ENCODE assay signal across 10 mouse cellular contexts in genomic region chr9:47856311-47856710, GRCm38 (mm10).
DNase-seq lines count a peak whose midpoint lies in the region; ATAC-seq and TF ChIP-seq lines count a peak whose summit lies in the region.
"Had no signal": no experiment of that assay in that cellular context is flagged by ENCODE, and none has a peak within 500 bp of the region (broad histone marks: within the 10 kb centered on the region; RNA-seq: fewer than 3 reads in every experiment).

No protein-coding gene starts in this region.

- peak; percentile 79 for DNase-seq in hindbrain, postnatal 0 days (ENCODE audit: low spot score)
- peak; percentile 59 for DNase-seq in right cerebral cortex, postnatal 4 days
- no peak for DNase-seq in right cerebral cortex, postnatal 25 days
- peak; percentile 10 for DNase-seq in c-Kit-positive CD71-negative TER-119-negative erythroid progenitor cells, embryonic 14.5 days (ENCODE audit: low read depth)
- DNase-seq in thymus, postnatal 14 days, result peak; percentile 41
- no peak for DNase-seq in spleen, adult 12 weeks (ENCODE audit: low spot score)
- DNase-seq in Muller cell, postnatal 12 days (ENCODE audit: inconsistent ontology term), result no peak

- H3K4me3 ChIP-seq in hindbrain, postnatal 0 days (ENCODE audit: low read length), result no peak overlapping the region
- H3K4me3 ChIP-seq in hindbrain, embryonic 13.5 days, result no peak overlapping the region
- H3K4me3 ChIP-seq: heart, embryonic 15.5 days; liver, embryonic 15.5 days had no signal

- H3K36me3 ChIP-seq in hindbrain, postnatal 0 days (ENCODE audit: insufficient read depth, low read length), result no peaks in the 10 kb centered on the region
- H3K36me3 ChIP-seq in hindbrain, embryonic 13.5 days, result peaks cover 11% of the 10 kb centered on the region
- H3K36me3 ChIP-seq: heart, embryonic 15.5 days; liver, embryonic 15.5 days had no signal

- H3K9ac ChIP-seq in hindbrain, postnatal 0 days (replicated peaks; ENCODE audit: low read length), result no peak overlapping the region
- H3K9ac ChIP-seq in hindbrain, embryonic 13.5 days, result no peak overlapping the region
- H3K9ac ChIP-seq: heart, embryonic 15.5 days; liver, embryonic 15.5 days had no signal

- TF ChIP-seq CTCF in hindbrain, postnatal 0 days (IDR thresholded peaks at IDR 0.05; ENCODE audit: low read depth), result peak; percentile 80

- H3K4me1 ChIP-seq in hindbrain, postnatal 0 days (ENCODE audit: insufficient read depth, low read length), result peaks cover 2% of the 10 kb centered on the region; the same call in 1 of the 2 replicates
- H3K4me1 ChIP-seq in hindbrain, embryonic 13.5 days (replicated peaks), result peaks cover 31% of the 10 kb centered on the region
- H3K4me1 ChIP-seq: heart, embryonic 15.5 days; liver, embryonic 15.5 days had no signal

- H3K27ac ChIP-seq in hindbrain, postnatal 0 days, result no peak overlapping the region
- H3K27ac ChIP-seq in hindbrain, embryonic 13.5 days, result no peak overlapping the region
- H3K27ac ChIP-seq: heart, embryonic 15.5 days; liver, embryonic 15.5 days had no signal

- 89% methylated on average over 8 of the region's 8 CpGs for WGBS in hindbrain, postnatal 0 days
- 87% methylated on average over 8 of the region's 8 CpGs for WGBS in hindbrain, embryonic 13.5 days

- H3K4me2 ChIP-seq in hindbrain, postnatal 0 days (ENCODE audit: low read depth, low read length), result no peak overlapping the region
- H3K4me2 ChIP-seq in hindbrain, embryonic 13.5 days, result no peak overlapping the region
- H3K4me2 ChIP-seq: heart, embryonic 15.5 days; liver, embryonic 15.5 days had no signal

- no peak for ATAC-seq in hindbrain, postnatal 0 days
- no peak for ATAC-seq in hindbrain, embryonic 13.5 days (ENCODE audit: low FRiP score)

- H3K9me3 ChIP-seq in hindbrain, postnatal 0 days (ENCODE audit: low read length), result no peaks in the 10 kb centered on the region
- H3K9me3 ChIP-seq in hindbrain, embryonic 13.5 days, result no peaks in the 10 kb centered on the region
- H3K9me3 ChIP-seq: heart, embryonic 15.5 days; liver, embryonic 15.5 days had no signal

- no peaks in the 10 kb centered on the region for H3K27me3 ChIP-seq in hindbrain, postnatal 0 days (ENCODE audit: insufficient read depth, low read length)
- H3K27me3 ChIP-seq in hindbrain, embryonic 13.5 days, result no peaks in the 10 kb centered on the region
- H3K27me3 ChIP-seq: heart, embryonic 15.5 days; liver, embryonic 15.5 days had no signal

Comparison
In these comparisons a context has a peak if more than half of its experiments do, and no peak if none do; other contexts are left out.
1. DNase-seq: peak in hindbrain, postnatal 0 days (single experiment), right cerebral cortex, postnatal 4 days (single experiment), c-Kit-positive CD71-negative TER-119-negative erythroid progenitor cells, embryonic 14.5 days (single experiment) and thymus, postnatal 14 days (single experiment); none in right cerebral cortex, postnatal 25 days (single experiment), spleen, adult 12 weeks (single experiment) and Muller cell, postnatal 12 days (single experiment).